Mouse (Mus musculus) embryonic fibroblast, embryonic 13.5 days (primary cell): ENCODE data around the gene Crybb3.

Experiments
- CTCF ChIP-seq: IDR thresholded peaks from 2 replicates; pipeline ENCODE4 v1.5.1; 2011; ENCODE audit warnings: mild to moderate bottlenecking, control low read depth, low read length, moderate library complexity, borderline replicate concordance; ENCODE audit not compliant: insufficient read depth
- POLR2A ChIP-seq: IDR thresholded peaks from 2 replicates; pipeline ENCODE4 v1.6.1; 2011; ENCODE audit warnings: low read depth, mild to moderate bottlenecking, control low read depth, low read length, moderate library complexity

DNA sequence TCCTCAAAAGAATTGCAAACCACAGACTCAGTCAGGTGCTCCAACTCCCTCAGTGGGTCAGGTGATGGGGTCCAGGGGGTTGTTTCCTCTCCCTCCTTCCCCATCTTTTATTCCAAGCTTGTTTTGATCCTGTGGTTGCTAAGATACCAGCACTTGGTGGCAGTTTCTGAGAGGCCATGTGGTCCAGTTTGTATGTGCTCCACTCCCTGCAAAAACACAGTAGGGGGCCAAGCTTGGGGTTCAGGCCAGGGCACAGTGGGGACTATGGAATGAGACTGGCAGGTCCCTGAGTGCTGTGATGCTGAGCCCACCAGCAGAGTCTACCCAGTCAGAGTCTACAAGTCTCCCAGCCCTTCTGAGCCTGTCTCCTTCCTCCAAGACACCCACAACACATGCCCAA, 31.5 kb downstream of the Crybb3 start:
- TF ChIP-seq POLR2A, result no peak
- TF ChIP-seq CTCF, result no peak
